Mouse (Mus musculus): ENCODE measurements around the gene Bloc1s6. TPM values are rescaled to one million over a fixed set of nuclear protein-coding genes. Genes with fewer than 3 reads are reported as not detected.

Gene Bloc1s6
- total RNA-seq (2021) = 10 to 100 TPM; 38.6 to 40.1 TPM
- long read RNA-seq, experiment 1, transcript Bloc1s6-206 (5 exons, 2,088 nt) = minor isoform, 8 of 76 reads
- long read RNA-seq, experiment 1, transcript Bloc1s6-201 (5 exons, 3,484 nt) = major isoform, 57 of 76 reads
- long read RNA-seq, experiment 1, partial matches to known transcripts = 8 of 76 reads
- long read RNA-seq, experiment 1, other reads (novel, unspliced or antisense) = 3 of 76 reads
- long read RNA-seq, experiment 2, transcript Bloc1s6-201 (5 exons, 3,484 nt) = major isoform, 49 of 59 reads
- long read RNA-seq, experiment 2, transcript Bloc1s6-206 (5 exons, 2,088 nt) = minor isoform, 5 of 59 reads
- long read RNA-seq, experiment 2, partial matches to known transcripts = 3 of 59 reads
- long read RNA-seq, experiment 2, other reads (novel, unspliced or antisense) = 2 of 59 reads

- intact Hi-C loops (cut with DNase I) = loop anchor here (1.0 kb wide), 1 partner anchor 36 kb away; the partner anchor contains the start of gene Slc30a4
- DNase-seq (ENCODE audit: low spot score in 2 of 2) = peak; percentile 94 to 96
Measured at GRCm38 (mm10) chr2:122737894-122738830, at the start of gene Bloc1s6. TSS of gene Bloc1s6 (plus strand) at chr2:122738503.

GRCm38 (mm10) chr2:122697526-122697925, 40.8 kb upstream of the Bloc1s6 start:
- DNase-seq (ENCODE audit: low spot score in 2 of 2) = no peak
- intact Hi-C loops (cut with DNase I) = no loop called here

GRCm38 (mm10) chr2:122701012-122701411, 37.3 kb upstream of the Bloc1s6 start:
- DNase-seq (ENCODE audit: low spot score in 2 of 2) = no peak
- intact Hi-C loops (cut with DNase I) = no loop called here

- no peak for DNase-seq (ENCODE audit: low spot score in 2 of 2)
- intact Hi-C loops (cut with DNase I) = loop anchor here (1.0 kb wide), 1 partner anchor 36 kb away; the partner anchor contains the start of gene Bloc1s6
Measured at GRCm38 (mm10) chr2:122701871-122702180, 36.5 kb upstream of the Bloc1s6 start.

GRCm38 (mm10) chr2:122702181-122703036, 35.9 kb upstream of the Bloc1s6 start, which contains the start of gene Slc30a4:
TSS of gene Slc30a4 (minus strand) at chr2:122702663.
- DNase-seq (ENCODE audit: low spot score in 2 of 2) = peak; percentile 72 to 75
- intact Hi-C loops (cut with DNase I) = loop anchor here (1.0 kb wide), 1 partner anchor 36 kb away; the partner anchor contains the start of gene Bloc1s6

GRCm38 (mm10) chr2:122704572-122704971, 33.7 kb upstream of the Bloc1s6 start:
- DNase-seq (ENCODE audit: low spot score in 2 of 2) = no peak
- intact Hi-C loops (cut with DNase I) = no loop called here

- intact Hi-C loops (cut with DNase I) = no loop called here
Measured at GRCm38 (mm10) chr2:122708080-122708479, 30.2 kb upstream of the Bloc1s6 start.

GRCm38 (mm10) chr2:122709156-122709555, 29.1 kb upstream of the Bloc1s6 start:
- intact Hi-C loops (cut with DNase I) = no loop called here
- DNase-seq (ENCODE audit: low spot score in 2 of 2) = no peak

More at GRCm38 (mm10) chr2:122708080-122708479, 30.2 kb upstream of the Bloc1s6 start:
- no peak for DNase-seq (ENCODE audit: low spot score in 2 of 2)

GRCm38 (mm10) chr2:122711911-122712310, 26.4 kb upstream of the Bloc1s6 start:
- DNase-seq (ENCODE audit: low spot score in 2 of 2) = no peak
- intact Hi-C loops (cut with DNase I) = no loop called here

- DNase-seq (ENCODE audit: low spot score in 2 of 2) = no peak
- intact Hi-C loops (cut with DNase I) = no loop called here
Measured at GRCm38 (mm10) chr2:122712848-122713247, 25.5 kb upstream of the Bloc1s6 start.

- DNase-seq (ENCODE audit: low spot score in 2 of 2) = no peak
- intact Hi-C loops (cut with DNase I) = no loop called here
Measured at GRCm38 (mm10) chr2:122715148-122715692, 23.1 kb upstream of the Bloc1s6 start.

- intact Hi-C loops (cut with DNase I) = no loop called here
- no peak for DNase-seq (ENCODE audit: low spot score in 2 of 2)
Measured at GRCm38 (mm10) chr2:122716301-122716842, 21.9 kb upstream of the Bloc1s6 start.

GRCm38 (mm10) chr2:122719232-122719631, 19.1 kb upstream of the Bloc1s6 start:
- no peak for DNase-seq (ENCODE audit: low spot score in 2 of 2)
- intact Hi-C loops (cut with DNase I) = no loop called here

- intact Hi-C loops (cut with DNase I) = no loop called here
Measured at GRCm38 (mm10) chr2:122720564-122720963, 17.7 kb upstream of the Bloc1s6 start.

GRCm38 (mm10) chr2:122725604-122726003, 12.7 kb upstream of the Bloc1s6 start:
- DNase-seq (ENCODE audit: low spot score in 2 of 2) = no peak
- intact Hi-C loops (cut with DNase I) = no loop called here

More at GRCm38 (mm10) chr2:122720564-122720963, 17.7 kb upstream of the Bloc1s6 start:
- DNase-seq (ENCODE audit: low spot score in 2 of 2) = no peak

- DNase-seq (ENCODE audit: low spot score in 2 of 2) = no peak
- intact Hi-C loops (cut with DNase I) = no loop called here
Measured at GRCm38 (mm10) chr2:122731456-122731855, 6.8 kb upstream of the Bloc1s6 start.

GRCm38 (mm10) chr2:122739023-122739422, 720 bp downstream of the Bloc1s6 start:
- intact Hi-C loops (cut with DNase I) = no loop called here
- DNase-seq (ENCODE audit: low spot score in 2 of 2) = peak in 1 of 2 experiments; percentile 53

GRCm38 (mm10) chr2:122746461-122746860, 8.2 kb downstream of the Bloc1s6 start:
- no peak for DNase-seq (ENCODE audit: low spot score in 2 of 2)
- intact Hi-C loops (cut with DNase I) = no loop called here
